Mouse (Mus musculus) heart, adult 8-10 months (tissue): Measurements from ENCODE around the gene Atn1. TPM values are rescaled to one million over a fixed set of nuclear protein-coding genes. Genes with fewer than 3 reads are reported as not detected.
A peak's percentile ranks its signal among the peaks of the same experiment; 100 is the strongest.

Source experiments
- DNase-seq: peaks from one replicate; pipeline ENCODE4 v3.0.0; 2022; ENCODE audit warnings: low spot score
- total RNA-seq, 4 experiments: library from RNA; stranded (reverse); gene quantifications; 2 replicates each; pipeline ENCODE4 v1.2.4; 2022

Atn1 gene
- total RNA-seq, 4 experiments from 2014 or later = 40.9 to 48.2 (median 45.2) TPM

DNA sequence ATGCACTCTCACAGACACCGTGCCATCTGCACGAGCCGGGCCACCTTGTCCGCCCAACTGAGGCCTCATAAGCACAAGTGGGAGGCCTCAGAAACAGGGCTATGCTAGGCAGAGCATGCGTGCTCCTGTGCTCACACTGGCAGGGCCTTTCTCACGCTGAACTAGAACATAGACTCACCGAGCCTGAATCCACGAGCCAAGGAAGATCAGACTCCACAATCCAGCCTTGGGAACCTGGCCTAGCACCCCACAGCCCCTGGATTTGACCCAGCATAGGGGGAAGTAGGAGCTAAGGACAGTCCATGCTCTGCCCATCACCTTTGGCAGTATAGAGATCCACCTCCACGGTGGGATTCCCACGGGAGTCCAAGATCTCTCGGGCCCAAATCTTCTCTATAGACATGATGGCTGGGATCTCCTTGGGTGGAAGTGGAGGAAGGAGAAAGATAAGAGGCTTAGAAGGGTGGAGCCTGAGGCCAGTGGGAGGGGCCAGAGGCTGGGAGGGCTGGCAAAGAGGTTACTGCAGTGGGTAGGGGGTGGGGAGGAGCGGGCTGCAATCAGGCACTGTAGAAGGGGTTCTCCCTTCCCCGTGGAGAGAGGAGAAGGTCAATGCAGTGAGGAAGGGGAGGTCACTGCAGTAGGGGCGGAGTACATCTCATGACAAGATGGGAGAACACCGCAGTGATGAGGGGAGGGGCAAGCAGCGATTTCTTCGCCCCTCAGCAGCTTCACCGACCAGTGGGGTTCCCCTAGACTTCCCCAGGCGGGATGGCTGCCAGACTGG, 11.8 kb upstream of the Atn1 start:
- DNase-seq = no peak

- no peak for DNase-seq
Measured at GRCm38 (mm10) chr6:124767536-124767919, 11.2 kb upstream of the Atn1 start.

DNA sequence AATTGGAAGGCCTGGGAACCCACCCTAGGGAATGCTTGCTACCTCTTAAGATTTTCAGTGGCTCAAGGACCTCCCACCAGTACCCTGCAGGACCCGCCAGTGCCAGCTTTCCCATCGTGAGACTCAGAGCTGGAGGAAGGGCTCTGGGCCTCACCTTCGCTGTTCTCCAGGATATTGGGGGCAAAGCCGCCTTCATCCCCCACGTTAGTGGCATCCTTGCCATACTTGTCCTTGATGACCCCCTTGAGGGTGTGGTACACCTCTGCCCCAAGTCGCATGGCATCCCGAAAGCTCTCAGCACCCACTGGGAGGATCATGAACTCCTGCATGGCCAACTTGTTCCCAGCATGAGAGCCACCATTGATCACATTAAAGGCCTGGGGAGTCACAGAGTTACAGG, 9.6 kb upstream of the Atn1 start:
- DNase-seq = no peak

DNA sequence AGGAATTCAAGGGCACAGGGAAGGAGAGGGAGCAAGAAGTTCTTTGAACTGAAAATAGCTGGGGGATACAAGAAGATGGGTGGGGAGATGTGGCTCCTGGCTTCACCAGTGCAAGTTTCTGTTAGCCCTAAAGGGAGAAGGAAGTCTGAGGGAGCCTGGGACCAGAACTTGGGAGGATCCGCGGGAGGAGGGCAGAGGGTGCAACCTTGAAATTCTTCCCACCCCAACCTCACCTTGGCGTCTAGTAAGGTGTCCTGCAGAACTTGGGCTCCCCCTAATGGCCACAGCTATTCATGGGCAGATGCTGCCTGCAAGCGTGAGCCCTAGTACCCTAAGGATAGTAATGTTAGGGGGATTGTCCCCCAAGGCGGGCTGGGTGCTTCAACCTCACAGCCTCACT, 2.9 kb upstream of the Atn1 start:
- DNase-seq = peak; percentile 87

DNA sequence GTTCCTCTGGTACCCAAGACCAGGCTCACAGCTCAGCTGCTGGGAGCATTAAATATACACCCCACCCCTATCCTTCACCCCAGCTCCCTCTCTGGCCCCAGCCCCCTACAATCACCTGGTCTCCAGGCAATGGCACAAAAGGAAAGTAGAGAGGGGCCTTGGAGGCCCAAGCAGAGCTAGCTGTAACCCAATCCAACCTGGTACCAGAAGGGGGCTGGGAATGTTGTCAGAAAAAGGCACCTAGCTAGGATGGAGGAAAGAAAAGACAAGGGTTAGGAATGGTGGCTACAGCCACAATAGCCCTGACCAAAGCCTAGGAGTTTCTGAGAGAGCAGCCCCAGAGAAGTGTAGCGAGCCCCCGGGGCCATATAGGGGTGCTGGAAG, 2.5 kb upstream of the Atn1 start:
- no peak for DNase-seq

DNA sequence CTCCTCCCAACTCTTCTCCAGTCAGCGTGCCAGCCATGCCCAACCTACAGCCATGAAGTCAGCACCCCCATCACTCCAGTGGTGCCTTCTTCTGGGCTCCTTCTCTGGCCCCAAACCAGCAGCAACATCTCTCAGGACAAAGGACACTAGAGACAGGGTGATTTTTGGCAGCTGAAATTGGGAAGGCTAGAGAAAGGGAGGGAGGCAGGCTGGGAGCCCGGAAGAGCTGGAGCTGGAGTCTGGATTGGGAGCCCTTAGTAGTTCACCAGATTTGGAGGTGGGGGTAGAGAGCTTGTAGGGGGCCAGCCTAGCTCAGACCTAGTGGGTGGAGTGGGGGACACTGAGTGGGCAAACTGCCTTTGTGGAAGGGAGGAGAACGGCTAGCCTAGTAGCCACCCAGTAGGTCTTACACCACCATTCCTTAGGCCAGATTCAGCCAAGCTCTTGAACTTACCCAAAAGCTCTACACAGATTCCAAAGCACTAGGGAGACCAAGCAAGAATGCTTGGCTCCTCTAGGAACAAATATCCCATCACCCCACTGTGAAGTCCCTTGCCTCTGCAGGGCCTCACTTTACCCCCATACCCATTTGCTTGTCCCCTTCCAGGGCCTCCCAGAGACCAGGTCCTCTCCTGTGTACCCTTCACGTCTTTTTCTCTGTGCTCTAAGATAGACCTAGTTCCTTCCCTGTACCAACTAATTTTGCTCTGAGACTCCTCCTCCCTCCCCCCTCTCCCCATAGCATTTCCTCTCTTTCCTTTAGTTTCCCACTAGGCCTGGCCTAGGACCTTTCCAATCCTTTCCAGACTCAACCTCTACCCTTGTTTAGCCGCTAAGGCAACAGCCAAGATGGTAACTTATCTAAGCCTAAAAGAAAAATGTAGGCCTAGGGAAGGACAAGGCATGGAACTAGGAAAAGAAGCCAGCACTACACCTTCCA, 1.9 kb upstream of the Atn1 start:
- DNase-seq = peak; percentile 69

DNA sequence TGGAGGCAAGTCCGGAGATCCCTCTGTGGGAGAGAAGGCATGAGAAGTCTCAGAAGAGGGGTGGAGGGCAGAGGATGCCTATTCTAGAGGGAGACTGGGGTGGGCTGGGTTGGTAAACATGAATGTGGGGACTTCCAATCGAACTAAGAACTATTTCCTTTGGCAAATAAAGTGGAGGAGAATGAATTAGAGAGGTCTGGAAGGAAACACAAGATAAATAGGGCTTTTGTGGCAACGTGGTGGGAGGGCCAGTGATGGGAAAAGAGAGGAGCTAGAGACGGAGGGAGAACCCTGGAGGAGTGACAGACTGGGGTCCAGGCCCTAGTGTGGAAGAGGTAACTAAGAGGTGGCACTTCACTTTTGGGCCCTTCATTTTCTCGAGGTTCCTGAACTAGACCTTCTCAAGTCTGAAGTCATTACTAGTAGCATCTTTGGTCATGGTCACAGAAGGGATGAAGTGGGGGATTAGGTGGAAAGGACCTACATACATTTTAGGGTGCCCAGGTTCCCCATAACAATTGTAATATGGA, 1.1 kb upstream of the Atn1 start:
- no peak for DNase-seq

DNA sequence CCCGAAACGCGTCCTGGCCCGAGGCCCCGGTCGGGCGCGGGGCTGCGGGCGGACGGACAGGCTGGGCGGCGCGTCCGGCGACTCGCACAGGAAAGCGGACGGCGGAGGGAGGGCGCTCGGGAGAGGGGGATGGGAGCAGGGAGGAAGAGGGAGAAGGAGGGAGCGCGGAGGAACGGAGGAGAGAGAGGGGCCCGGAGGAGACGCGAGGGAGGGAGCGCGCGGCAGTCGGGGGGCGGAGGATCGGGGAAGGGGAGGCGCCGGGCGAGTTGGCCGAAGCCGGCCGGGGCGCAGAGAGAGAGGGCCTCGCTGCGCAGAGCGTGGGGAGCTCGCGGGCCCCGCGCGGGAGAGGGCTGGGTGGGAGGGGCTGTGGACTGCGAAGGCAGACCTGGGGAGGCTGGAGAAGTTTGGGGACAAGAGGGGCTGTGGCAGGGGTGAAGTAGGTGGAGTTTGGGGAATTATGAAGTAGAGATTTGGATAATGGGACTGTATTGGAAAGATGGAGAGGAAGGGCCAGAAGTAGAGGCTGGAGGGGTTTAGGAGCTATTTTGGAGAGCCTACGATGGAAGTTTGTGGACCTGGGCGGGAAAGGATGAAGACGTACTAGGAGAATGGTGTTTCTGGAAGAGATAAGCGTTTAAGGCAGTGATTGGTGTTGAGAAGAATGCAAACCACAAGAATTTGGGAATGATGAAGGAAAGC, 477 bp upstream of the Atn1 start:
- peak; percentile 77 for DNase-seq

- DNase-seq = no peak
Measured at GRCm38 (mm10) chr6:124755306-124755705, 1.0 kb downstream of the Atn1 start.

- DNase-seq = no peak
Measured at GRCm38 (mm10) chr6:124753861-124754260, 2.5 kb downstream of the Atn1 start.

DNA sequence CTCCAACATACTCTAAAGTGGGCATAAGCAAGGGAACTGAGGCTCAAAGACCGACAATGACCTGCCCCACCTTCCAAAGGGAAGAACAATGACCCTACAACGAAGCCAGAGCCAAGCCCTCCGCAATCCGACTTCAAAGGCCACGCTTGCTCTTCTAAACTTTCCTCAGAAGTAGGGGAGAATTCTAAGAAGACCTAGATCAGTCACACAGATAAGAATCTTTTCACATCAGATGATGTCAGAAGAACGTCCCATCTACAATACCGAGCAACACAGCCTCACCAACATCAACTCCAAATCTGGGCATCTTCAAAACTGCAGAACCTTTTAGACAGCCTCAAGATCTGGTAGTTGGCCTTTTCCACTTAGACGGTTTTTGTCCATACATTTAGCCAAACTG, 5.9 kb downstream of the Atn1 start:
- DNase-seq = no peak

DNA sequence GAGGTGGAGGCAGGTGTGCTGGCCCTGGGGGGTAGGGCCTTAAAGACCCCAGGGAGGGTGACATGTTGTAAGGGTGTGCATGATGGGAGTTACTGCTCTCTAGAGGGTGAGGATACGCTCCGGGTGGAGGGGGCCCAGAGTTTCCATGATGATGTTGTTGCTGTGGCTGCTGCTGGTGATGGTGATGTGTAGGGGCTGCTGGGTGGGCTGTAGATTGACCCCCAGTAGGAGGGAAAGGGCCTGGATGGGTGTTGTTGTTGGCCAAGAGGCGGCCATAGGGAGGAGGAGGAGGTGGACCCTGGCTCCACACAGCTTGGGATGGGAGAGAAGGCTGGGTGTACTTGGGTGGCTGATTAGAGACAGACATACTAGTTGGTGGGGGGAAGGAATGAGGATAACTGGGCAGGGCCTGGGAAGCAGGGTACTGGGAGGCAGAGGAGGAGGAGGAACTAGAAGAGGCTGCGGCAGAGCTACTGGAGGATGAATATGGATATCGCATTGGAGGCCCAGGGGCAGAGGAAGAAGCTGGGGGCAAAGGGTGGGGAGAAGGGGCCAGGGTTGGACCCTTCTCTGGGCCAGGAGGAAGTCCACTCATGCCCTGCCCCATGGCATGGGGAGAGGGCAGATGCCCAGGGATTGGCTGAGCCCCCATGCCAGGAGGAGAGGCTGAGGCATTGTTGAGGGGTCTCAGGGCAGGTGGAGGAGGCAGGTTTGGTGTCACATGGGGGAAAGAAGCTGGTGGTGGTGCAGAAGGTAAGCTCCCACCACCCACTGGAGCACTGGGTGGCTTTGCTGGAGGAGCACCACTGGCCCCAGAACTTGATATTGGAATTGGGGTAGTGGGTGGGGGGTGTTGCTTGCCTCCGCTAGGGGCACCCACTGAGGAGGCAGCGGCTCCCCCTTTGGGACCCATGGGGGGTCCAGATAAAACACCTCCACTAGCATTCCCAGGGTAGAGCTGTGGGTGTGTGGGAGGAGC, 9.4 kb downstream of the Atn1 start:
- no peak for DNase-seq

DNA sequence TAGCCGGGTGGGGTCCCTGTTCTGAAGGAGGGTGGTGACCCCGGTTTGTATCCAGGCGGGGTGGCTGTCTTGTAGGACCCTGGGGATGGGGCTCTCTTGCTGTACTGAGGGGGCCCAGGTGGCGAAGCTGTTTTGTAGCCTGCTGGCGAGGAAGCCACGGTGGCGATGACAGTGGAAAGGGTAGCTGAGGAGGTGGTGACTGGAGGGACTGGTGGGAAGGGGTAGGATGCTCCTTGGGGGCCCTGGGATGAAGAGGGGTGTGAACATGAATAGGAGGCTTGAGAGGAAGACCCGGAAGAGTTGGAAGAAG, 10.1 kb downstream of the Atn1 start:
- DNase-seq = no peak

GRCm38 (mm10) chr6:124745490-124746295, 10.6 kb downstream of the Atn1 start:
- DNase-seq = peak; percentile 90

DNA sequence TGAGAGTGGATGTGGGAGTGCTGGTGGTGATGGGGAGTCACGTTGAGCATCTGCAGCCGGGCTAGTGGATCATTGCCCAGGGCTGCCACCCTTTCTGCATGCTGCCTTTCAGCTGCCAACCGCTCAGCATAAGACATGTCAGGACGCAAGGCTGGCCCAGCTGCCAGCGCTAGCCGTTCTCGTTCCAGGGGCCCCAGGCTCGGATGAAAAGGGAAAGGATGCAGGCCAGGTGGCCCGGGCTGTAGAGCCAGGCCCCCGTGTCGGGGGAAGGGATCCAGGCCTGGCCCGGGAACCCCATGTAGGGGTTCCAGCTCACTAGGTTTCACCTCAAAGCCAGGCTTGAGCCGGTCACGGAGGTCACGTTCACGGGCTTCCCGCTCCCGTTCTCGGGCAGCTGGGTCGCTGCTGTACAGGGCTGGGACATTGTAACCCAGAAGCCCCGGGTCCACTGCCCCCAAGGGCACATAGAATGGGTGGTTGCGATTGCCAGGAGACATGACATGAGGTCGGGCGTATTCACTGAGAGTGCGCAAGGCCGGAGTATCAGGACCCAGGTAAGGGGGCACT, 11.5 kb downstream of the Atn1 start:
- DNase-seq = no peak

- DNase-seq = no peak
Measured at GRCm38 (mm10) chr6:124743647-124744046, 12.7 kb downstream of the Atn1 start.

- no peak for DNase-seq
Measured at GRCm38 (mm10) chr6:124742839-124743514, 13.3 kb downstream of the Atn1 start.

- DNase-seq = no peak
Measured at GRCm38 (mm10) chr6:124741842-124742241, 14.5 kb downstream of the Atn1 start.
